Mouse (Mus musculus): ENCODE data around the gene Dnajc11. TPM values are rescaled to one million over a fixed set of nuclear protein-coding genes. Genes with fewer than 3 reads are reported as not detected.
A peak's percentile ranks its signal among the peaks of the same experiment; 100 is the strongest.

Gene Dnajc11
- polyA plus RNA-seq, 1 experiment from 2014 or later, result 89.8 TPM

GRCm38 (mm10) chr4:151999481-151999880, 66.0 kb downstream of the Dnajc11 start:
- Histone ChIP-seq H3K36me3 (ENCODE audit: control insufficient read depth, insufficient read depth) (no peaks in the 10 kb centered on the region), H3K4me3 (replicated peaks; ENCODE audit: low read length) (no peak overlapping the region), H3K27ac (ENCODE audit: low read length) (no peak overlapping the region), H3K27me3 (replicated peaks; ENCODE audit: control insufficient read depth, insufficient read depth, low read length) (no peaks in the 10 kb centered on the region), H3K4me2 (ENCODE audit: low read length) (no peak overlapping the region), H3K9me3 (ENCODE audit: control insufficient read depth, low read length) (no peaks in the 10 kb centered on the region), H3K4me1 (replicated peaks; ENCODE audit: control insufficient read depth, insufficient read depth, low read length) (peaks cover 8% of the 10 kb centered on the region), H3K9ac (replicated peaks; ENCODE audit: low read depth, low read length) (no peak overlapping the region)
- WGBS, result 71% methylated on average over 3 of the region's 3 CpGs
- no peak for ATAC-seq

- no peak overlapping the region for H3K4me2 ChIP-seq (ENCODE audit: low read length)
- H3K27ac ChIP-seq (ENCODE audit: low read length), result no peak overlapping the region
- no peaks in the 10 kb centered on the region for H3K36me3 ChIP-seq (ENCODE audit: control insufficient read depth, insufficient read depth)
- no peak overlapping the region for H3K4me3 ChIP-seq (replicated peaks; ENCODE audit: low read length)
- no peak overlapping the region for H3K9ac ChIP-seq (replicated peaks; ENCODE audit: low read depth, low read length)
- peaks cover 7% of the 10 kb centered on the region for H3K4me1 ChIP-seq (replicated peaks; ENCODE audit: control insufficient read depth, insufficient read depth, low read length)
- H3K27me3 ChIP-seq (replicated peaks; ENCODE audit: control insufficient read depth, insufficient read depth, low read length), result no peaks in the 10 kb centered on the region
- 55% methylated on average over 4 of the region's 4 CpGs for WGBS
- ATAC-seq, result no peak
- H3K9me3 ChIP-seq (ENCODE audit: control insufficient read depth, low read length), result no peaks in the 10 kb centered on the region
These were observed 67.4 kb downstream of the Dnajc11 start for GRCm38 (mm10) chr4:152000906-152001305.

- Histone ChIP-seq H3K36me3 (ENCODE audit: control insufficient read depth, insufficient read depth) (no peaks in the 10 kb centered on the region), H3K4me3 (replicated peaks; ENCODE audit: low read length) (no peak overlapping the region), H3K27me3 (replicated peaks; ENCODE audit: control insufficient read depth, insufficient read depth, low read length) (peaks cover 1% of the 10 kb centered on the region; the same call in 1 of the 2 replicates), H3K4me2 (ENCODE audit: low read length) (no peak overlapping the region), H3K9me3 (ENCODE audit: control insufficient read depth, low read length) (no peaks in the 10 kb centered on the region), H3K9ac (replicated peaks; ENCODE audit: low read depth, low read length) (no peak overlapping the region), H3K27ac (ENCODE audit: low read length) (no peak overlapping the region), H3K4me1 (replicated peaks; ENCODE audit: control insufficient read depth, insufficient read depth, low read length) (peaks cover 7% of the 10 kb centered on the region)
- WGBS, result 64% methylated on average over 4 of the region's 4 CpGs
- ATAC-seq, result no peak
These were observed 67.8 kb downstream of the Dnajc11 start for GRCm38 (mm10) chr4:152001335-152001734.

- peaks cover 7% of the 10 kb centered on the region for H3K27me3 ChIP-seq (replicated peaks; ENCODE audit: control insufficient read depth, insufficient read depth, low read length)
- H3K36me3 ChIP-seq (ENCODE audit: control insufficient read depth, insufficient read depth), result no peaks in the 10 kb centered on the region
- H3K4me1 ChIP-seq (replicated peaks; ENCODE audit: control insufficient read depth, insufficient read depth, low read length), result peaks cover 5% of the 10 kb centered on the region
- H3K4me2 ChIP-seq (ENCODE audit: low read length), result no peak overlapping the region
- H3K27ac ChIP-seq (ENCODE audit: low read length), result no peak overlapping the region
- no peak overlapping the region for H3K9ac ChIP-seq (replicated peaks; ENCODE audit: low read depth, low read length)
- 88% methylated on average over 3 of the region's 3 CpGs for WGBS
- no peak for ATAC-seq
- H3K4me3 ChIP-seq (replicated peaks; ENCODE audit: low read length), result no peak overlapping the region
- no peaks in the 10 kb centered on the region for H3K9me3 ChIP-seq (ENCODE audit: control insufficient read depth, low read length)
These were observed 68.6 kb downstream of the Dnajc11 start for GRCm38 (mm10) chr4:152002063-152002462.

- Histone ChIP-seq H3K4me3 (replicated peaks; ENCODE audit: low read length) (no peak overlapping the region), H3K27ac (ENCODE audit: low read length) (no peak overlapping the region), H3K36me3 (ENCODE audit: control insufficient read depth, insufficient read depth) (no peaks in the 10 kb centered on the region), H3K4me2 (ENCODE audit: low read length) (no peak overlapping the region), H3K9me3 (ENCODE audit: control insufficient read depth, low read length) (no peaks in the 10 kb centered on the region), H3K9ac (replicated peaks; ENCODE audit: low read depth, low read length) (no peak overlapping the region), H3K27me3 (replicated peaks; ENCODE audit: control insufficient read depth, insufficient read depth, low read length) (peaks cover 23% of the 10 kb centered on the region), H3K4me1 (replicated peaks; ENCODE audit: control insufficient read depth, insufficient read depth, low read length) (peaks cover 26% of the 10 kb centered on the region)
- 78% methylated on average over 6 of the region's 6 CpGs for WGBS
- ATAC-seq, result no peak
These were observed 72.6 kb downstream of the Dnajc11 start for GRCm38 (mm10) chr4:152006137-152006536.

GRCm38 (mm10) chr4:152006812-152007211, 73.3 kb downstream of the Dnajc11 start:
- H3K27ac ChIP-seq (ENCODE audit: low read length), result no peak overlapping the region
- ATAC-seq, result no peak
- no peak overlapping the region for H3K4me3 ChIP-seq (replicated peaks; ENCODE audit: low read length)
- no peaks in the 10 kb centered on the region for H3K36me3 ChIP-seq (ENCODE audit: control insufficient read depth, insufficient read depth)
- H3K4me2 ChIP-seq (ENCODE audit: low read length), result no peak overlapping the region
- H3K27me3 ChIP-seq (replicated peaks; ENCODE audit: control insufficient read depth, insufficient read depth, low read length), result peaks cover 23% of the 10 kb centered on the region
- 13% methylated on average over 3 of the region's 3 CpGs for WGBS
- H3K9me3 ChIP-seq (ENCODE audit: control insufficient read depth, low read length), result no peaks in the 10 kb centered on the region
- H3K9ac ChIP-seq (replicated peaks; ENCODE audit: low read depth, low read length), result no peak overlapping the region
- H3K4me1 ChIP-seq (replicated peaks; ENCODE audit: control insufficient read depth, insufficient read depth, low read length), result peaks cover 26% of the 10 kb centered on the region

- H3K9ac ChIP-seq (replicated peaks; ENCODE audit: low read depth, low read length), result no peak overlapping the region
- H3K27me3 ChIP-seq (replicated peaks; ENCODE audit: control insufficient read depth, insufficient read depth, low read length), result peaks cover 23% of the 10 kb centered on the region
- no peaks in the 10 kb centered on the region for H3K9me3 ChIP-seq (ENCODE audit: control insufficient read depth, low read length)
- H3K4me1 ChIP-seq (replicated peaks; ENCODE audit: control insufficient read depth, insufficient read depth, low read length), result peaks cover 26% of the 10 kb centered on the region
- H3K4me3 ChIP-seq (replicated peaks; ENCODE audit: low read length), result no peak overlapping the region
- ATAC-seq, result no peak
- no peaks in the 10 kb centered on the region for H3K36me3 ChIP-seq (ENCODE audit: control insufficient read depth, insufficient read depth)
- WGBS, result 11% methylated on average over 8 of the region's 8 CpGs
- no peak overlapping the region for H3K27ac ChIP-seq (ENCODE audit: low read length)
- H3K4me2 ChIP-seq (ENCODE audit: low read length), result peak overlapping the region; percentile 90
These were observed 74.1 kb downstream of the Dnajc11 start for GRCm38 (mm10) chr4:152007481-152008147.

GRCm38 (mm10) chr4:152008148-152008500, 74.6 kb downstream of the Dnajc11 start:
- peak overlapping the region; percentile 80 for H3K4me3 ChIP-seq (replicated peaks; ENCODE audit: low read length)
- no peak for ATAC-seq
- under 1% methylated on average over 14 of the region's 14 CpGs for WGBS
- peaks cover 26% of the 10 kb centered on the region for H3K4me1 ChIP-seq (replicated peaks; ENCODE audit: control insufficient read depth, insufficient read depth, low read length)
- peak overlapping the region; percentile 44 for H3K9ac ChIP-seq (replicated peaks; ENCODE audit: low read depth, low read length)
- H3K4me2 ChIP-seq (ENCODE audit: low read length), result peak overlapping the region; percentile 90
- no peak overlapping the region for H3K27ac ChIP-seq (ENCODE audit: low read length)
- no peaks in the 10 kb centered on the region for H3K9me3 ChIP-seq (ENCODE audit: control insufficient read depth, low read length)
- no peaks in the 10 kb centered on the region for H3K36me3 ChIP-seq (ENCODE audit: control insufficient read depth, insufficient read depth)
- H3K27me3 ChIP-seq (replicated peaks; ENCODE audit: control insufficient read depth, insufficient read depth, low read length), result peaks cover 23% of the 10 kb centered on the region

GRCm38 (mm10) chr4:152008622-152009075, 75.2 kb downstream of the Dnajc11 start, which contains the start of gene Klhl21:
Gene Klhl21, plus strand, starts transcription at chr4:152008803.
- Histone ChIP-seq H3K4me2 (ENCODE audit: low read length) (peak within 1 kb of the TSS; percentile 90), H3K9me3 (ENCODE audit: control insufficient read depth, low read length) (no peaks in the 10 kb centered on the region), H3K36me3 (ENCODE audit: control insufficient read depth, insufficient read depth) (no peaks in the 10 kb centered on the region), H3K27me3 (replicated peaks; ENCODE audit: control insufficient read depth, insufficient read depth, low read length) (peaks cover 23% of the 10 kb centered on the region), H3K9ac (replicated peaks; ENCODE audit: low read depth, low read length) (peak within 1 kb of the TSS; percentile 56), H3K4me1 (replicated peaks; ENCODE audit: control insufficient read depth, insufficient read depth, low read length) (peaks cover 26% of the 10 kb centered on the region), H3K4me3 (replicated peaks; ENCODE audit: low read length) (peak within 1 kb of the TSS; percentile 80), H3K27ac (ENCODE audit: low read length) (peak within 1 kb of the TSS; percentile 68)
- peak; percentile 88 for ATAC-seq
- WGBS, result under 1% methylated on average over 45 of the region's 45 CpGs
